Mouse (Mus musculus): ENCODE data around the gene Hmgb1.

GRCm38 (mm10) chr5:149202941-149203340 lies 18.7 kb upstream of the Hmgb1 start:
- no peak for TF ChIP-seq CTCF (IDR thresholded peaks at IDR 0.05; ENCODE audit: low read depth)
- TF ChIP-seq EP300 (IDR thresholded peaks at IDR 0.05; ENCODE audit: low read depth): no peak

Measured in liver, postnatal 0 days (tissue).